Mouse (Mus musculus): Measurements from ENCODE around the gene Frem1.

The Frem1 gene

DNA sequence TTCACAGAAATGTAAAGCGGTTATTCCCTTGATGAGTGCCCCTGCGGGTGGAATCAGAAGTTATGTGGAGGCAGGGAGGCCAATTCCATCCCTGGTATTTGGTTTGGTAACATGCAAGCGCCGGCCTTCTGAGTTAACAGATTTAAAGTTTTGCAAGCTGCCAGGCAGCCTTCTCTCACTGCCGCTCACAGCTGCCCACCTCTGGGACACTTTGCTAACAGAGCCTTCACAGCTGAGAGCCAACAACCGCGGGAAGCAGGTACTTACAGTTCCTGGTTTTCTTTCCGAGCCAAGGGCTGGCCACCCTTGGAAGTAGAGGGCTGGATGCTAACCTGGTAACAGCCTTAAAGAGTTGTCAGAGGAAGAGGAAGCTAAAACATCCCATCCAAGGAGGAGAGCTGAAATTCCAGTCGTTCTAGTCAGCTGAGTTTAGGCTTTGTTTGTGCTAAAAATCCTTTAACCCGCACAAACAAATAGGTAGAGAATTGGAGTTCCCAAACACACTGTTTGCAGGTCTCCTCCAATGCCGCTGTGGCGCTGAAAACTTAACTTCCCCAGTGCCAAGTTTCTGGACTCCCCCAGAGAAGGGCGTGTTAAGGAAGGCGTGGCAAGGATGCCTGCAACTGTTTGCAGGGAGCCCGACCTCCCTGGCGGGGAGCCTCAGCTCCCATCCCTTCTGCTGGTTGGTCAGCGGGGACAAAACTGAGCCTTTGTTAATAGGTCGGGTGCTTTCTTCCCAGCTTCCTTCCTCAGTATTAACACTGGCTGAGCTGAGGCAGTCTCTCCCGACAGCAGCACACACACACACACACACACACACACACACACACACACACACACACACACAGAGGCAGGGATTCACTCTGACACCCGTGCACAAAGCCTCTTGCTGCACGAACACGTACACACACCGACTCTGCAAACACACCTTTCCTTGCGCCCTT is at the start of gene Frem1:
Gene Frem1 (minus strand): TSS at position 706 of the 944 bp plus-strand sequence.
- DNase-seq (ENCODE audit: low read depth, low spot score) = no peak

GRCm38 (mm10) chr4:83099025-83099424 is 46.9 kb upstream of the Frem1 start:
- no peak for DNase-seq (ENCODE audit: low read depth, low spot score)

DNA sequence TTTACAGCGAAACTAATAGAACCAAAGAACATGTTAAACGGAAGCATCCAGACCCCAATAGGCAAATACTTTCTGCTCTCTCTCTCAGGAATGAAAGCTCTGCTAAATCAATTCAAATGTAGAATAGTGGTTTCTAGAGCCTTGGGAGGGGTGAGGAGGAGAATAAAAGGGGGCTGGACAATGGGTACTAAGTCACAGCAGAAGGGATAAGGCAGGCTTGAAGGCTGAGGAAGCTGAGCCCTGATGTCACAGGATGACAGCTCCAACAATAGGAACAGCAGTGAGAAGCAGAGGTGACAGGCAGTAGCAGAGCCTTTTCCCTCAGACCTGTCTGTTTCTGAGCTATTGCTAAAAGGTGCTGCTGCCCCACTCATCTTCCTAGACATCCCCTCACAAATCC is 41.8 kb upstream of the Frem1 start:
- DNase-seq (ENCODE audit: low read depth, low spot score) = no peak

DNA sequence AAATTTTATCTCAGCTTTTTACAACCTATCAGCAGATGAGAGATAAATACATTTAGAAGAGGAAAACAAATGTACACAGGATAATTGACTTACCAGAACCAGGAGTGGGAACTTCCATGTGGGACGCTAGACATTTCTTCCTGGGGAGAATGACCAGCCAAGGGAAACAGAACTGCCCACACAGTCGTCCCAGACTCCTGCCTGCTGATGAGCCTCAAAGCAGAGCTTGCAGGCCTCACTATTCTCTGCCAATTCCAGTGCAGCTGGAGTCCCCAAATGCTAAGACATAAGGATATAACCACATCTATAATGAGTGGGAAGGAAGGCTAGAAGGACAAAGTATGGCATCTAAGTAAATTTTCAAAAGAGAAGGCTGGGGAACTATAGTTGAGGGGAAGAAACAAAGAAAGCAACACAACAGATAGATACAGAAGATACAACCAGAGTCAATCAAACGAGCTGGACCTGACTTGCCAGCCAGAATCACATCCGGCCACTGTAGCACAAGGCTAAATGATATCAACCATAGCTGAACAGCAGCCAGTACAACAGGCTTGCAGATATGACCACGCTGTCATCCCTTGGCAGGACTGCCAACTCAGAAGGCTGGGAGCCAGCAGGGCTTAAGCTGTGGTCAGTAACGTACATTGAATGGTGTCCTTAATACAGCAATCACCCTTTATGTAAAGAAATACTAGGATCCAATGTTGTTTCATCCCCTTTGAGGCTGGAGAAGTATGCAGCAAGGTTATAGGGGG is 38.7 kb upstream of the Frem1 start:
- no peak for DNase-seq (ENCODE audit: low read depth, low spot score)

DNA sequence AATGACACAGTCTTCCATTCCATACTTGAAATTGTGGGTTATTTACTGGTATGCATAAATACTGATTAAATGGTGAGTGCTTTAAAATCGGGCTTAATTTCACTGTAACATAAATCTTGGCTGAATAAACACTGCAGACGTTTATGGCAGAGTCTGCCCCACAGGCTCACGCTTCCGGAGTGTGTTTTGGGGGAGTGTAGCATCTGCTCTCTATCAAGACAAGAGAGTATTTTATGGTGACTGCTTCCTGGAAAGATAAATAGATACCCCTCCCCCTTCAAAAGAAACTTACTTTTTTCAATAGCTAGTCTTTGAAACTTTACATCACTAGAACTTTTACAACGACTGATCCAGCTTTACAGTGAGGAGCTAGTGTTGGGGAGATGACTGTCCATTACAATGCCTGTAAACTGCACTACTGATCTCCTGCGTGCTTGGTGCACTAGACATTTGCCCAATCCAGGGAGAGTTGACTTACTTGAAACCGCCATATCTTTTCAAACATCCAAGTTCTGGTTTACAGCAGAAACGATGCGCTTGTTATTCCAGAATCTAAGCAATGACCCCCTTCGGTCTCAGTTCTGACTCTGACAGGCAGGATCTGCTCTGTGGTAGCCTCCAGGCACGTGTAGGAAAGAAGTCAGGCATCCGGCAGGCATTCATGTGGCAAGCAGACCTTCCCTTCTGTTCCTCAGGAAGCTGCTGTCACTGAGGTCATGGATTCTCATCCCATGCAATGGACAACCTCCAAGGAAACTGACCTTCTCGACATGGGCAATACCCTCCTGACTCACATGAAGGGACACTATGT is 28.4 kb upstream of the Frem1 start:
- DNase-seq (ENCODE audit: low read depth, low spot score) = peak; percentile 40

DNA sequence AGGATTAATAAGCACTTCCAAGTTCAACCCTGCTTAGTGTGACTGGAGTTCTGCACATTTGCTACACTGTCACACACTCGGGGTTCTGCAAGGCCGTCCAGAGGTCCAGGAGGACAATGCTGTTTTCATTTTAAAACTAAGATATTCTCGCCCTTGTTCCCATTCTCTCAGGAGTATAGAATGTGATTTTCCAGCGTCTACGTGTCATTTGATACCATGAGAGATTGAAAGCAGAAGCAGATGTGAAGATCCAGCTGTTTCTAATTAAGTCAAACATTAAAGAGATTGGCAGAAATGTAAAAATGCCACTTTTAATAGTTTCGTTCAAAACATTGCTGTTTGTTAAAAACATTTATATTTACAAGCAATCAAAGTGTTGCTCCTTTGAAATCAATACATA is 12.1 kb upstream of the Frem1 start:
- no peak for DNase-seq (ENCODE audit: low read depth, low spot score)

DNA sequence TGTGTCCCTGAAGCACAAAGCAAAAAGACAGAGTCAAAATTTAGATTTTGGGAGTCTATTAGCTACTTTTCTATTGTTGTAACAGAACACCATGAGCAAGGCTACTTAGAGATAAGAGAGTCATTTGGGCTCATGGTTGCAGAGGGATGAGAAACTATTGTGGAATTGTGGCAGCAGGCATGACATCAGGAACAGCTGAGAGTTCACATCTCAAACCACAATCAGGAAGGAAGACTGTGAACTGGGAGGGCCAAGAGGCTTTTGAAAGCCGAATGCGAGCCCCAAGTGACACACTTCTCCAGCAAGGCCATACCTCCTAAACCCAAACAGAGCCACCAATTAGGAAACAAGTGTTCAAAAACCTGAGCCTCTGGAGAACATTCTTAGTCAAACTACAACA is 9.4 kb upstream of the Frem1 start:
- no peak for DNase-seq (ENCODE audit: low read depth, low spot score)

DNA sequence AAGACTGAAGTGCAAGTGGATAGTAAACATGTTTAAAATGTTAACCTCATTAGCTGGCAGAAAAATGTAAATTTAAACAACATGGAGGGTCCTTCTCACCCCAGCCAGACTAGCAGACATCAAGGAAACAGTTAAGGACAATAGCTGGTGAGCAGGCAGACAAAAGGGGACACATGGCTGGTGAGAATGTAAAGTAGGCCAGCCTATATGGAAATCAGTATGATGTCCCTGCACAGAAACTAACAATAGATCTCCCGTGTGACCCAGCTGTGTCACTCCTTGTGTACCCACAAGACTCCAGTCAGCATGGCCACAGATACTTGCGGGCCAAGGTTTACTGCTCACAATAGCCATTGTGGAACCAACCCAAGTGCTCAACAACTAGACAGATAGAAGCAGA is 6.5 kb upstream of the Frem1 start:
- DNase-seq (ENCODE audit: low read depth, low spot score) = no peak

DNA sequence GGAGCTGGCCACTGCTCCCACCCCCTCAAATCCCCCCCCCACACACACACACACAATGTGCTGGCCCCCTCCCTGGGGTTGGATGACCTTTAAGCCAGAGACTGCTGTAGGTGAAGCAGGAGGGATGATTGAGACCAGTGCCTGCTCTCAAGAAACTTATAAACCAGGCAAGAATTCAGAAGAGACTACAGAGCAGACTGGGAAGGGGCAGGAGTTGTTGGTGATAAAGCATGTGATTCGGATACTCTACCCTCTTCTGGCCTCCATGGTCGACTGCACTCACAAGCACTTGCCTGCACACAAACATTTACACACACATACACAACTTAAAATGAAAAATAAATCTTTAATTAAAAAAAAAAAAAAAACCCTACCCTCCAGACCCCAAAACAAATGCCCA is 6.0 kb upstream of the Frem1 start:
- no peak for DNase-seq (ENCODE audit: low read depth, low spot score)

DNA sequence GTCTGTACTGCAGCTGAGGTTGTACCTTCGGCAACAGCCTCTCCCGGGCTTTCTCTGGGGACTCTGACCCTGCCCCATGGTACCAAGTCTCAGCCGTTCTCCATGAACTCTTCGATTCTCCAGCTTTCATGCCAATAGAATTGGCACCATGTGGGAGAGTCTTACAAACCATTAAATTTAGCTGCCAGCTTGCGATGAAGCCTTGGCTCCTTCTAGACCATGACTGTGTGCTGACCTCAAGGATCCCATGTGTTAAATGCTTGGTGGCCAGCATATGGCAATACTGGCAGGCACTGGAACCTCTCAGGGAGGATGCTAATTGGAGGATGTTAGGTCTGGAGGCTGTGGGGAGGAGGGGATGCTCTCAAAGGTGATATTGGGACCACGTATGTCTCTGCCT is 4.4 kb upstream of the Frem1 start:
- DNase-seq (ENCODE audit: low read depth, low spot score) = no peak

- DNase-seq (ENCODE audit: low read depth, low spot score) = no peak
Observed at GRCm38 (mm10) chr4:83055444-83055843, 3.3 kb upstream of the Frem1 start.

DNA sequence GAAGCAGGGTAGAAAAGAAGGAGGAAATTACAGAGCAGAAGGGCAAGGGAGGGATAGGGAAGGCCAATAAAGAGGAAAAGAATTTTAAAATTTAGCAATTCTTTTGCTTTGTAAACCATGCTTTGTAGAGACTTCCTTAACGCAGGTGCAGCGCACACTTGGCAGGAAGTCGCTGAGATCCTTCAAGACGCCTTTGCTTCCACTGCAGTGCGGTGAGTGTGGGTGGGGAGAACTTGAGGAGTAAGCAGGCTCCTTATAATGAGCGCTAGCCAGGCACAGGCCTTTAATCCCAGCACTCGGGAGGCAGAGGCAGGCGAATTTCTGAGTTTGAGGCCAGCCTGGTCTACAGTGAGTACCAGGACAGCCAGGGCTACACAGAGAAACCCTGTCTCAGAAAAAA is 1.1 kb upstream of the Frem1 start:
- DNase-seq (ENCODE audit: low read depth, low spot score) = no peak

DNA sequence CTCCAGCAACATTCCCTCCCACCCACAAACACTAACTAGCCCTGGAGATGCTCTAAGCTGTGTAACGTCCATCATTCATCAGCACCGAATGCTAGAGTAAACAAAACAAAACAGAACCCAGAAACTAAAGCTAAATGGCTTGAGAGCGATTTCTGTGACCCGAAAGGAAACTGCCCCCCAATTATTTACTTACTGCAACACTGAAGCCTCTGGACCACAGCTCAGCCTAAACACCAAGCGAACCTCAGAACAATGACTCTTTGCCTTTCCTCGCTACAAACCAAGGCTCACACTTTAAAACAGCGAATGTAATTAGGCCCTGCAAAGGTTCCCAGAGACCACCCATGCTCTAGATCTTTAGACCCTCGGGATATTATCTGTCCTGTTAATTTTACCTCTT is 963 bp downstream of the Frem1 start:
- DNase-seq (ENCODE audit: low read depth, low spot score) = no peak

DNA sequence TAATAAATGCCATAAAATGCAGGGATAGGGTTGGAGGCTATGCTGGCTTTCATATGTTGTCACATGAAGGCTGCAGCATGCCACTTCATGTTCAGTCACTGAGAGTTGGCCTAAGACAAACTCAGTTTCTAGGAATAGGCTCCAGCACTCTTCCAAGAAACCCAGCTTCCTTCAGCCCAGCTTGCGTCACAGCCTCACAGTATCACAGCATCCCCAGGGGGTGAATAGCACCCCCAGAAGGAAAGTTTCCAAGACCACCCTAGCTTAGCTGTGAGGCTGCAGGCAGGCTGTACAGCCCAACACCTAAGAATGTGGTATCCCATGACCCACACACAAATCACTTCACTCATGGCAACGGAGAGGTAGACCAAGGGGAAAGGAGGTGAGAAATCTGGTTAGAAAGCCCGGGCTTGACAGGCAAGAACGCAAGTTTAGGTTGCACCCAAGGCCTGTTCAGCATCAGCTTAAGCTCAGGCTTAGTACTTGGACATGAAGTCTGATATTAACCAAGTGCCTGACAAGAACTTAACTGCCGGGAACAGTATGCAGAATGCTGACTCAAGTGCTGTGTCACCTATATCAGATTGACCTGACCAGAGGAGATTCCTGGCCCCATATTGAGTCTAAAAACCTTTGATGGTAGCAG is 1.9 kb downstream of the Frem1 start:
- no peak for DNase-seq (ENCODE audit: low read depth, low spot score)

DNA sequence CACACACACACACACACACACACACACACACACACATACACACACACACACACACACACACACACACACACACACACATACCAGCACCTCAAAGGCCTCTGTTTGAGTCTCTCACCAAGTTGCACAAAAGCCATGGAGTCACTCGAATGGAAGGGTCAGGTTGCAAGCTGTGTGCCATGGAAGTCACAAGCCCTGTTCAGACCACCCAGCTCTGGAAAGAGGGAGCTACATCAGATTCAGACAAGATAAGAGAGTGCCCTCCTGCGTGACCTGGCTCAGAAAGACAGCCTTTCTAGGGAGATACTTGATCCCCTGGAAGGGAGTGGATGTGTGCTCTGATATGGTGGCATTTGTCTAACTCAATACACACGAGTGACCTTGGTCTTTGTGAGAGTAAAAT is 2.9 kb downstream of the Frem1 start:
- DNase-seq (ENCODE audit: low read depth, low spot score) = no peak

- no peak for DNase-seq (ENCODE audit: low read depth, low spot score)
Observed at GRCm38 (mm10) chr4:83048561-83048960, 3.6 kb downstream of the Frem1 start.

GRCm38 (mm10) chr4:83046806-83047205 is 5.3 kb downstream of the Frem1 start:
- no peak for DNase-seq (ENCODE audit: low read depth, low spot score)

DNA sequence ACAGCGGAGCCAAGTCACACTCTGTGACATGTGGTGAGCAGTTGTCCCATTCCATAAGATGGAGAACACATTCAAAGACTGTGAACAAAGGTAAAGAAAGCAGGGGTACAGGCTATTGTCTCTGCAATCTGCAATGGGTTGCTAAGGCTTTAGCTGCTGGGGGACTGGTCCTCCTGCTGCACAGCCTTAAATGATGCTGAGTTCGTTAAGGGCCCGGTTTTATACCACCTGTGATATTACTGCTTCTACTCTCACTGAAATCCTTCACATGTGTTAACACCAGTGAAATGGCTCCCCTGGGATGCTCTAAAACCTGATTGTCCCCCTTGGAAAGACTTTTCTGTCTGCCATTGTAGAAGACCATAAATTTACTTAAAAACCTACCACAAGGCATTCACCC is 6.1 kb downstream of the Frem1 start:
- DNase-seq (ENCODE audit: low read depth, low spot score) = no peak

DNA sequence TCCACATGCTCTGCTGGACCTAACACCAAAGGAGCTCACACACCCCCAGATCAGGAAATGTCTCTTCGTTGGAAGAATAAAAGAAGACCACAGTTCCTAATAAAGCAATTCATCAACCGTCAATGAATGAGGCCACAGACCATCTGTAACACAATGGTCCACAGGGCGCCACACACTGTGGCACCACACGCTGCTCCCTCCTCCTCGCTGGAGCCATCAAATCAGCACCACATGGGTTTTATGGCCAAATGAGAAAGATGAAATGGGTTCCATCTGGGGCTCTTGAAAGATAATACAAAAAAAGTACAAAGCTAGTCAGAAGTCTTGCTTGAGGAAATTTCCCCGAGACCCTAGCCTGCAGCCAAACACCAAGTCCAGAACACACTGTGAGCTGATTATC is 6.9 kb downstream of the Frem1 start:
- DNase-seq (ENCODE audit: low read depth, low spot score) = no peak

- DNase-seq (ENCODE audit: low read depth, low spot score) = no peak
Observed at GRCm38 (mm10) chr4:83040780-83041179, 11.4 kb downstream of the Frem1 start.

- no peak for DNase-seq (ENCODE audit: low read depth, low spot score)
Observed at GRCm38 (mm10) chr4:83032780-83033179, 19.4 kb downstream of the Frem1 start.

DNA sequence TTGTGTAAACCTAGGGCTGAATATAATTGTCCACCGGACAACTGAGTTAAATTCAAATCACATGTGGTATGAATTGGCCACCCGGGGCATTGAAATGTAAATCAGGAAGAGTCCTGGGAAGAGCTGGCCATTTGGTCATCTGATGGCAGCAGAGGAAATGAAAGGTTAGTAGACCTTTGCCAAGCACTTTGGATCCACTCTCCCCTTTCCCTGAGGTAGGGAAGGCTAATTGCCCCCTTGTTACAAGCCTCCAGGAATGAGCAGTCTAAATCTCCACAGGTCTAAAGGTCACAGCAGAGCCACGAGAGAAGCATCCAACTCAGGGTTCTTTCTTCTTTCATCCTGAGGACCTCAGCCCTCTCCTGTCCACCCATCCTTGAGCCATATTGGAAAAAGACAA is 20.5 kb downstream of the Frem1 start:
- DNase-seq (ENCODE audit: low read depth, low spot score) = no peak
